Mouse (Mus musculus): Measurements from ENCODE around the gene Tnfaip8l2. TPM values are rescaled to one million over a fixed set of nuclear protein-coding genes. Genes with fewer than 3 reads are reported as not detected.

The Tnfaip8l2 gene
- polyA plus RNA-seq, 1 experiment from 2014 or later, result 0.91 TPM

DNA sequence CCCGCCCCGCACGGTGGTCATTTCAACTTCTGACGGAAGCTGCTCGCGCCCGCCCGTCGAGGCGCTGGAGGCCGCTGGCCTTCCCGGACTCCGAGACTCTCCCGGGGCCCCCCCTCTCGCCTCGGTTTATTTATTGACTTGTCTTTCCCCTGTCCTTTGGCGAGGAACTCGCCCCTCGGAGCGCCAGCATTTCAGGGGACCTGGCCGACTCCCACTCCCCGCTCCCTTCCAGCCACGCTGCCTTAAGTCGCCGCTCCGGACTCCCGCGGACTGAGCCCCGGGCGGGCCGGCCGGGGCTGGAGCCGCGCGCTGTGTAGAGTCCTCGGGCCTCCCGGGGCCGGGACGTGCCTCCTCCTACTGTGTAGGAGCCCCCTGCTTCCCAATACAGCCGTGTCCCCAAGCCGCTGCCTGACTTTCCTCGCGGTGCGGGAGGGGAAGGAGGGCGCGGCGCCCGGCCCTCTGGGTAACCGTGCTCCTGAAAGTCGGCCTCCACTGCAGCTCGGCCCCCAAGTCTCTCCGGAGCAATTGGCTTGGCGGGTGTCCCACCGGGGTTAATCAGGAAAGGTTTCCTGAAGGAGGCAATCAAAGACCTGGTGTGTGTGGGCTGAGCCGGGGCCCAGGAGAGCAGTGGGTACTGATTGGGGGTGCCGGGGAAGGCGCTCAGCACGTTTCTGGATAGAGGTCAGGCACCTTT, 31.2 kb upstream of the Tnfaip8l2 start:
- H3K9ac ChIP-seq, result peak overlapping the region; percentile 70
- H3K4me1 ChIP-seq (replicated peaks), result peaks cover 21% of the 10 kb centered on the region
- WGBS, result 2% methylated on average over 57 of the region's 58 CpGs
- H3K4me3 ChIP-seq, result peak overlapping the region; percentile 45
- H3K27me3 ChIP-seq (replicated peaks), result peaks cover 52% of the 10 kb centered on the region
- no peak overlapping the region for H3K27ac ChIP-seq (ENCODE audit: poor library complexity, severe bottlenecking)
- H3K9me3 ChIP-seq (replicated peaks), result 0 out of 2 replicates have a peak, but pooled peaks cover 6% of the 10 kb centered on the region
- peak overlapping the region; percentile 77 for H3K4me2 ChIP-seq
- peak; percentile 24; the same call in 1 of the 2 replicates for ATAC-seq (ENCODE audit: insufficient number of reproducible peaks, low FRiP score)
- peaks cover 38% of the 10 kb centered on the region for H3K36me3 ChIP-seq

DNA sequence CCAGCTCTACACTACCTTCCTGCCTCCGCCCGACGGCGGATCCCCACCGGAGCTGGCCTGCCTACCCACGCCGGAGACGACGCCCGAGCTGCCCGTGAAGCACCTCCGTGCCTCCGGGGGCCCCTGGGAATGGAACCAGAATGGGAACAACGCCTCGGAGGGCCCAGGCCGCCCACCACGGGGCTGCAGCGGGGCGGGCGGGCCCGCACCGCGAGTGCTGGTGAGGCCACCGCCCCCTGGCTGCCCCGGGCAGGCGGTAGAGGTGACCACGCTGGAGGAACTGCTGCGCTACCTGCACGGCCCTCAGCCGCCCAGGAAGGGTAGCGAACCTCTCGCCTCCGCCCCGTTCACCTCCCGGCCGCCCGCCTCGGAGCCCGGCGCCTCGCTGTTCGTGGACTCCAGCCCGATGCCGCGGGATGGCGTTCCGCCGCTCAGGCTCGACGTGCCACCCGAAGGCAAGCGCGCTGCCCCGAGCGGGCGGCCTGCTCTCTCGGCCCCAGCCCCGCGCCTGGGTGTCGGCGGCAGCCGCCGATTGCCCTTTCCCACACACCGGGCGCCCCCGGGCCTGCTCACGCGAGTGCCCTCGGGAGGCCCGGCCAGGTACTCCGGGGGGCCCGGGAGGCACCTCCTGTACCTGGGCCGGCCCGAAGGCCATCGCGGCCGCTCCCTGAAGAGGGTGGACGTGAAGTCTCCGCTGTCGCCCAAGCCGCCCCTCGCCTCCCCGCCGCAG, 30.5 kb upstream of the Tnfaip8l2 start:
- Histone ChIP-seq H3K27me3 (replicated peaks) (peaks cover 56% of the 10 kb centered on the region), H3K36me3 (peaks cover 41% of the 10 kb centered on the region), H3K9me3 (replicated peaks) (0 out of 2 replicates have a peak, but pooled peaks cover 6% of the 10 kb centered on the region), H3K9ac (peak overlapping the region; percentile 70; the same call in 1 of the 2 replicates), H3K4me2 (peak overlapping the region; percentile 77), H3K27ac (ENCODE audit: poor library complexity, severe bottlenecking) (no peak overlapping the region), H3K4me3 (peak overlapping the region; percentile 45), H3K4me1 (replicated peaks) (peaks cover 21% of the 10 kb centered on the region)
- no peak for ATAC-seq (ENCODE audit: insufficient number of reproducible peaks, low FRiP score)
- WGBS, result 16% methylated on average over 76 of the region's 84 CpGs

DNA sequence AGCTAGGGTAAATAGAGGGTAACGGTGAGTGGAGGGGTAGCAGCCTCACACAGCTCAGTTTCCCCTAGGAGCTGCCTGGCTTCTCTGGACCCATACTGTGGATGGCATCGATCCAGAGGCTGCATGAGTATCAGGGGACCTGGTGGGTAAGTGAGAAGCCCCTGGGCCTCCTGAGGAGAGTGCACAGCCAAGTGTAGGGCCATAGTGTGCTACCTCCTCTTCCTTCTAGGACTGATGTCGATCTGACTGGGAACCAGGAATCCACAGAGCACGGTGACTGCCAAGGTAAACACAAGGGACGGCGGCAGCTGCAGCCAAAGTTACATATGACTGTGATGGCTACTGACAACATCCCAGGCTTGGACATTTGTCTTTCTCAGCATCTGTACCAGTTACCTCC, 28.9 kb upstream of the Tnfaip8l2 start:
- H3K9ac ChIP-seq, result no peak overlapping the region
- no peak overlapping the region for H3K4me3 ChIP-seq
- H3K27ac ChIP-seq (ENCODE audit: poor library complexity, severe bottlenecking), result no peak overlapping the region
- ATAC-seq (ENCODE audit: insufficient number of reproducible peaks, low FRiP score), result no peak
- H3K4me2 ChIP-seq, result no peak overlapping the region
- H3K27me3 ChIP-seq (replicated peaks), result peaks cover 56% of the 10 kb centered on the region
- peaks cover 21% of the 10 kb centered on the region for H3K4me1 ChIP-seq (replicated peaks)
- H3K36me3 ChIP-seq, result peaks cover 48% of the 10 kb centered on the region
- H3K9me3 ChIP-seq (replicated peaks), result 0 out of 2 replicates have a peak, but pooled peaks cover 6% of the 10 kb centered on the region
- WGBS, result 59% methylated on average over 6 of the region's 6 CpGs

DNA sequence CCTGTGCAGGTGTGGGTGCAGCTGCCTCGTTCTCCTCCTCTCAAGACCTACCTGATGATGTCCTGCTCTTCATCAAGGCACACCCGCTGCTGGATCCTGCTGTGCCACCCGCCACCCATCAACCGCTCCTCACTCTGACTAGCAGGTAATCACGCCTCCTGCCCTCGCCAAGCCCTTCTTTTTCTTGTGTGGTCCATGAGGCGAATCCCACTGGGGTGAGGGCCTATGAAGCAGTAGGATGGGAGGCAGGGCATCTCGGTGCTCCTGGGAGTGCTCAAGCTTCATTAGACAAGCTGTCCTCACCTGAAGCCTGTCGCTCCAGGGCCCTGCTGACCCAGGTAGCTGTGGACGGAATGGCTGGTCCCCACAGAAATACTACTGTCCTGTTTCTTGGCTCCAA, 27.8 kb upstream of the Tnfaip8l2 start:
- H3K4me2 ChIP-seq, result no peak overlapping the region
- peaks cover 22% of the 10 kb centered on the region for H3K4me1 ChIP-seq (replicated peaks)
- no peak overlapping the region for H3K27ac ChIP-seq (ENCODE audit: poor library complexity, severe bottlenecking)
- no peak for ATAC-seq (ENCODE audit: insufficient number of reproducible peaks, low FRiP score)
- peaks cover 56% of the 10 kb centered on the region for H3K27me3 ChIP-seq (replicated peaks)
- WGBS, result 88% methylated on average over 10 of the region's 10 CpGs
- peaks cover 48% of the 10 kb centered on the region for H3K36me3 ChIP-seq
- 0 out of 2 replicates have a peak, but pooled peaks cover 6% of the 10 kb centered on the region for H3K9me3 ChIP-seq (replicated peaks)
- H3K4me3 ChIP-seq, result no peak overlapping the region
- no peak overlapping the region for H3K9ac ChIP-seq

DNA sequence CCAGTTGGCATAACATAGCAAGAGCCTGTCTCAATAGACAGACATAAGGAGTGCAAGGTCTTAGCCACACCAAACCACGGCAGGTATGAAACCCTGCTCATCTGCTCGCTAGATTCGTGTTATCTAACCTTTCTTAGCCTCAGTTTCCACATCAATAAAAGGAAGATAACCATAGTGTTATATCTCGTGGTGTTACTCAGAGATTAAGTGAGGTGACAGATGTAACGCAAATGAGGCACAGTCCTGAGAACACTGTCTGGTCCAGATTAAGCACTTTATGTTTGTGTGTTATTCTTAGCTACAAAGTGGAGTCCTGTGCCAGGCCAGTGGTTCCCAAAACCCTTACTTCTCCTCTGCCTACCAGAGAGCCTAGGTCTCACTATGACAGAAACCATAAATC, 22.7 kb upstream of the Tnfaip8l2 start:
- H3K4me1 ChIP-seq (replicated peaks), result peaks cover 40% of the 10 kb centered on the region
- H3K9ac ChIP-seq, result no peak overlapping the region
- H3K36me3 ChIP-seq, result peaks cover 23% of the 10 kb centered on the region
- no peak overlapping the region for H3K4me3 ChIP-seq
- WGBS, result 49% methylated on average over 5 of the region's 5 CpGs
- no peak for ATAC-seq (ENCODE audit: insufficient number of reproducible peaks, low FRiP score)
- H3K4me2 ChIP-seq, result no peak overlapping the region
- H3K27ac ChIP-seq (ENCODE audit: poor library complexity, severe bottlenecking), result no peak overlapping the region
- no peaks in the 10 kb centered on the region for H3K9me3 ChIP-seq (replicated peaks)
- peaks cover 27% of the 10 kb centered on the region for H3K27me3 ChIP-seq (replicated peaks)

DNA sequence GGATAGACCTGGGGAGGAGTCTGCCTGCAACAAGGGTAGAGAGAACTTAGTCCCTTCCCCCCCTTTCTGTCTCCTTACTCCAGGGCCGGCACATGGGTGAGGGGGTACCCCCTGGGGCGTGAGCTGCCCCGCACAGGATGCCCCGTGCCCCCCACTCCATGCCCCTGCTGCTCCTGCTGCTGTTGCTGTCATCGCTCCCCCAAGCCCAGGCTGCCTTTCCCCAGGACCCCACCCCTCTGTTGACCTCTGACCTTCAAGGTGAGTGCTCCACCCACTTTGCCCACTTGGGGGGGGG, 22.0 kb upstream of the Tnfaip8l2 start:
- Histone ChIP-seq H3K27me3 (replicated peaks) (peaks cover 23% of the 10 kb centered on the region; the same call in 1 of the 2 replicates), H3K27ac (ENCODE audit: poor library complexity, severe bottlenecking) (no peak overlapping the region), H3K4me2 (no peak overlapping the region), H3K4me3 (no peak overlapping the region), H3K36me3 (peaks cover 17% of the 10 kb centered on the region), H3K9me3 (replicated peaks) (no peaks in the 10 kb centered on the region), H3K9ac (0 out of 2 replicates have a peak overlapping the region, but pooled peaks have one; percentile 48), H3K4me1 (replicated peaks) (peaks cover 45% of the 10 kb centered on the region)
- no peak for ATAC-seq (ENCODE audit: insufficient number of reproducible peaks, low FRiP score)
- WGBS, result 53% methylated on average over 5 of the region's 5 CpGs

DNA sequence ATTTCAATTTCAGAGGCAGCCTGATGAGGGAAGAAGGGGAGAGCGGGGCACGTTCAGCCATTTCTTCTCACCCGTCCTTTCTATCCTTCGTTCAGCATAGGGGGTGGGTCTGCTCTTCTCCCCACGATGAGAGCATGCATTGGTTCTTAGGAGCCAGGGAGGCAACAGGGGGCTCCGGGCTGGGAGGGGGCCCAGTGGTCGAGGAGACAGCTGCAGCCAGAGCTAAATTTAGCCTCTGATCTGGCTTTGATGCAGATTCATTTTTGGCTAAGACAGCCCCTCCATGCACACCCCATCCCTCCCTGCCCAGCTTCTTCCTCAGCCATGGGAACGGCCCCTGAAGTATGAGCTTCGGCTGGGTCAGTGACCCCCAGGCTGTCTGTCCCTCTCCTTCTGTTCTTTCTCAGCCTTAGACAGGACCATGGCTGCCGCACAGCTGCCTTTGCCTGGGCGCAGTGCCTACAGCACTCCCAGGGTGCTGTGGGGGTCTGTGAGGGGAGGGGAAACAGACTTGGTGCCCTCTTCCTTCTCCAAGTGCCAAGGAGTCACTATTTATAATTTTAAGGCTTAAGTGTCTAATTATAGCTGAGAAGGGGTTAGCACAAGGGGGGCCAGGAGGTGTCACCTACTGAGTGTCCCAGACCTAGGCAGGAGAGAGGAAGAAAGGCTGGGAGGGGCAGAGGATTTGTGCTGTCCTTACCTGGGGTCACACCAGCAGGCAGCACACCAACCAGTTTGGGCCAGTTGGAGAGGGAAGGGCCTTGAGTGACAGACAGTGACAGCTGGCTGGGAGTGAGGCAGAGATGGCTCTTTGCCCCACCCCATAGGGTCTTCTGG, 21.5 kb upstream of the Tnfaip8l2 start:
- H3K9me3 ChIP-seq (replicated peaks), result no peaks in the 10 kb centered on the region
- peaks cover 19% of the 10 kb centered on the region; the same call in 1 of the 2 replicates for H3K27me3 ChIP-seq (replicated peaks)
- H3K36me3 ChIP-seq, result peaks cover 12% of the 10 kb centered on the region
- 43% methylated on average over 11 of the region's 11 CpGs for WGBS
- H3K4me3 ChIP-seq, result no peak overlapping the region
- H3K4me2 ChIP-seq, result peak overlapping the region; percentile 11; the same call in 1 of the 2 replicates
- H3K27ac ChIP-seq (ENCODE audit: poor library complexity, severe bottlenecking), result no peak overlapping the region
- peak overlapping the region; percentile 48; the same call in 1 of the 2 replicates for H3K9ac ChIP-seq
- peaks cover 45% of the 10 kb centered on the region for H3K4me1 ChIP-seq (replicated peaks)
- ATAC-seq (ENCODE audit: insufficient number of reproducible peaks, low FRiP score), result no peak

DNA sequence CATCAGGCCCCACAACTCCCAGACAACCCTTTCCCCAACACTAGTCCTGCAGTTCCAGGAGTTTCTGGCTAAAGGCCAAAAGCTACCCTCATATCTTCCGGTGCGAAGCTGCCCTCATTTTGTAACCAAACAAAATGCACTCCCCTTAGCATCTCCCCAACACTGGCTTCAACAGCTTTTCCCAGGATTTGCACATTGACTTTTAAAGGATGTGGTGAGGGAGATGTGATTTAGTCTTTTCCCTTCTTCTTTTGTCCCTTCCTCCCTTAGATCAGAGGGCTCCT, 20.1 kb upstream of the Tnfaip8l2 start:
- Histone ChIP-seq H3K4me2 (peak overlapping the region; percentile 98; the same call in 1 of the 2 replicates), H3K27me3 (replicated peaks) (peaks cover 13% of the 10 kb centered on the region; the same call in 1 of the 2 replicates), H3K9ac (no peak overlapping the region), H3K4me3 (no peak overlapping the region; the same call in 1 of the 2 replicates), H3K36me3 (peaks cover 7% of the 10 kb centered on the region), H3K27ac (ENCODE audit: poor library complexity, severe bottlenecking) (no peak overlapping the region), H3K9me3 (replicated peaks) (no peaks in the 10 kb centered on the region), H3K4me1 (replicated peaks) (peaks cover 45% of the 10 kb centered on the region)
- ATAC-seq (ENCODE audit: insufficient number of reproducible peaks, low FRiP score), result no peak
- whole genome bisulfite sequencing, result 25% methylated on average over 2 of the region's 2 CpGs

DNA sequence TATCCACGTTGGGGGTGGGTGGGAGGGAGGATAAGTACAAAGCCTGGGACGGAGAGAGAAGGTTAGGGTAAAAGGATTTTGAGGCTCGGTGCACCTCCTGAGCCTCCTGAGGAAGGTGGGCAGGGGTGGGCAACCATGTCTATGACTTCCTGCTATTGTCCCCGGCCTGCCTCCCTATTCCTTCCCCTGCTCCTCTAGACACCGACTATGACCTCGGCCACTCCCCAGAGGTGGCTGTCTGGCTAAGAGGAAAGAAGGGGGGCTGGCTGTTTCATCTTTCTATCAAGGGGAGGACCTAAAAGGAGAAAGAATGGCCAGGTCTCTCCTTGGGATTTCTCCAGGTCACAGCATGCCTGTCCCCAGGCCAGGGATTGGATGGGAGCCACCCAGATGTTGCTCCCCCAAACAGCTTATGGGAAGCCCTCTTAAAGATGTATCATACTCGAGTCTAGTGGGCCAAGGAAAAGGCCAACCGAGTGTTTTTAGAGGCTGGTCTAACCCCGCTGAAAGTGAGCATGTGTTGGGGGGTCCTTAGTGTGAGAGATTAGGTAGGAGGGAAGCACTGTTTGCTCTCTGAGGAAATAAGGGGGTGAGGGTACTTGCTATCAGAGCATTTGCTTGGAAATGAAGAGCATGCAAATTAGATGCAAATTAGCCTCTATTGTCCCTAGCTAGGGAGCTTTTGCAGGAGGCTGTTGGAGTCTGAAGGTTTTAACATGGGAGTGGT, 19.6 kb upstream of the Tnfaip8l2 start:
- Histone ChIP-seq H3K9me3 (replicated peaks) (no peaks in the 10 kb centered on the region), H3K27me3 (replicated peaks) (peaks cover 13% of the 10 kb centered on the region; the same call in 1 of the 2 replicates), H3K27ac (ENCODE audit: poor library complexity, severe bottlenecking) (no peak overlapping the region), H3K9ac (peak overlapping the region; percentile 87), H3K4me3 (peak overlapping the region; percentile 62), H3K36me3 (peaks cover 2% of the 10 kb centered on the region; the same call in 1 of the 2 replicates), H3K4me2 (peak overlapping the region; percentile 98), H3K4me1 (replicated peaks) (peaks cover 45% of the 10 kb centered on the region)
- no peak for ATAC-seq (ENCODE audit: insufficient number of reproducible peaks, low FRiP score)
- 15% methylated on average over 9 of the region's 9 CpGs for WGBS

DNA sequence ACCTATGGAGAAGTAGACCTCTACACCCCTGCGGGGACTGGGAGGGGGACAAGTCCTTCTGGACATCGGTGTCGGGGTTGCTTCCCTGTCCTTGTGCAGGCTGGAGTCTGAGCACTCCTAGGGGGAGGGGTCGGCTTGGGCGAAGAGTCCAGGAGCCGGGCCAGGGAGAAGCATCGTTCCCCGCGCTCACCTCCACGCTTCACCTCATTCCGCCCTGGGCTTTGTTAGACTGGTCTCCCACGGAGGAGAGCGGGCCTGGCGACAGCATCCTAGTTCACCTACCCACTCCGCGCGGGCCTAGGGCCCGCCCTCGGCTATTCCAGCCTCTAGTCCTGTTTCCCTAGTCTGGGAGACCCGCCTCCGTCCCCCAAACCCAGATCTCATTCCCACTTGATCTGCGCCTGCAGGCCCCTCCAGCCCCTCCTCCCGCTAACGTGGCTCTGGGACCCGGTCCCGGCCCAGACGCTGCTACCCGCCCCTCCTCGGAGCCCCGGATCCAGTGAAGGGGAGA, 18.9 kb upstream of the Tnfaip8l2 start:
- 0 out of 2 replicates have a peak, but pooled peaks have one; percentile 9 for ATAC-seq (ENCODE audit: insufficient number of reproducible peaks, low FRiP score)
- Histone ChIP-seq H3K4me2 (peak overlapping the region; percentile 98), H3K27ac (ENCODE audit: poor library complexity, severe bottlenecking) (no peak overlapping the region), H3K36me3 (no peaks in the 10 kb centered on the region), H3K9me3 (replicated peaks) (no peaks in the 10 kb centered on the region), H3K4me3 (peak overlapping the region; percentile 62), H3K4me1 (replicated peaks) (peaks cover 45% of the 10 kb centered on the region), H3K9ac (peak overlapping the region; percentile 87), H3K27me3 (replicated peaks) (peaks cover 13% of the 10 kb centered on the region; the same call in 1 of the 2 replicates)
- 1% methylated on average over 30 of the region's 30 CpGs for WGBS

Measured in heart, embryonic 12.5 days (tissue).